ENCODE assay signal across 11 mouse cellular contexts in the genomic region with DNA sequence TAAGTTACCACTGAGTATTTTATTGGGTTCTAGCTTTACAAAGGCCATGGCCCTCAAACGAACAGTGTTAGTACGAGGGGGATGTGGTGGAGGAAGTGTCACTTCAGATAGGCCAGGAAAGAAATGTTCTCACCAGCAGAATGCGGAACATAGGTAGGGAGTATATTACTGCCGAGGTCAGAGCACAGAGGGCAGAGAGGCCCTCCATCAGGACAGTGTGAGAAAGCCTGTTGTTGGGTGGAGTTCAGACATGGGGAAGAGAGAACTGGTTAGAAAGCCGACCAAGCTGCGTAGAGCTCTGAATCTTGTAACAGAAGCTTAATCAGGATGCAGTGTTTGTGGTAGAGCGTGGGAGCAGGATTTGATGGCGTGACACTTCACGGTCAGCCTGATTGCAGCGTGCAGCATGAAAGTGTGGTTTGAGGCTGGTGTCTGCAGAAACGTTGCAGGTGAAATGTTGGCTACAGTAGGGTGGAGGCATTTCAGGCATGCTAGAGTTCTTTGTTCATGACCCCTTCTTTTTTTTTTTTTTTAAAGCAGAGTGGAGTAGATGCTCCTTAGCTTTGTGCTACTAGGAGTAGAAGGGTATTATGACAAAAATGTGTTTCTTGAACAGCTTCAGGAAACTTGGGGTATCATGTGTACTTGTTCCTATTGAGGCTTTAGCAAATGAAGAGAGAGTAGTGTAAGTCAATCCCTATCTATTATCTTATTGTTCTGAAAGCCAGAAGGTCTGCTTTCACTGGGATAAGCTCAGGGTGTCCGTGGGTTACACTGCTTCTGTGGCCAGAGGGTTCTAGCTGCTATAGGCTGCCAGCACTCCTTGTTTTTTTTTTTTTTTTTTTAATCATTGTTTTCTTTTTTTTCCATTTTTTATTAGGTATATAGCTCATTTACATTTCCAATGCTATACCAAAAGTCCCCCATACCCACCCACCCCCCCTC.
A peak's percentile ranks its signal among the peaks of the same experiment; 100 is the strongest.
DNase-seq lines count a peak whose midpoint lies in the region; ATAC-seq and TF ChIP-seq lines count a peak whose summit lies in the region.
"Had no signal": no experiment of that assay in that cellular context is flagged by ENCODE, and none has a peak within 500 bp of the region (broad histone marks: within the 10 kb centered on the region; RNA-seq: fewer than 3 reads in every experiment).

No protein-coding gene starts in this region.

- peaks cover 8% of the 10 kb centered on the region for H3K4me1 ChIP-seq in kidney, postnatal 0 days (replicated peaks; ENCODE audit: insufficient read depth, low read length)

- H3K9me3 ChIP-seq in kidney, postnatal 0 days (replicated peaks; ENCODE audit: low read length) = no peaks in the 10 kb centered on the region
- H3K9me3 ChIP-seq: midbrain, embryonic 10.5 days had no signal

- H3K36me3 ChIP-seq in kidney, postnatal 0 days (ENCODE audit: insufficient read depth, low read length) = no peaks in the 10 kb centered on the region
- H3K36me3 ChIP-seq: midbrain, embryonic 10.5 days had no signal

- H3K27ac ChIP-seq in kidney, postnatal 0 days = 0 out of 2 replicates have a peak overlapping the region, but pooled peaks have one; percentile 26
- H3K27ac ChIP-seq: midbrain, embryonic 10.5 days had no signal

- TF ChIP-seq CTCF in kidney, postnatal 0 days (IDR thresholded peaks at IDR 0.05; ENCODE audit: low read depth) = no peak

- peak; percentile 66 for DNase-seq in kidney, postnatal 0 days (ENCODE audit: low spot score)
- DNase-seq in kidney, postnatal 14 days = no peak
- no peak for DNase-seq in Muller cell, postnatal 12 days (ENCODE audit: inconsistent ontology term)
- no peak for DNase-seq in urinary bladder, adult 2 months (ENCODE audit: low spot score)
- no peak for DNase-seq in ovary, postnatal 14 days (ENCODE audit: low spot score)
- DNase-seq: cerebellum, adult 11-12 months; thymus, postnatal 25 days had no signal

- H3K4me2 ChIP-seq in kidney, postnatal 0 days (ENCODE audit: low read length) = peak overlapping the region; percentile 14; the same call in 1 of the 2 replicates

- 33% methylated on average over 12 of the region's 12 CpGs for WGBS in kidney, postnatal 0 days

- H3K9ac ChIP-seq in kidney, postnatal 0 days (ENCODE audit: low read depth, low read length) = no peak overlapping the region

- ATAC-seq in kidney, postnatal 0 days (replicated peaks; ENCODE audit: low FRiP score, low read depth) = no peak
- ATAC-seq in CD4-positive, CD25-positive, alpha-beta regulatory T cell, adult 4 months = peak; percentile 43
- ATAC-seq in erythroid progenitor cell, adult 5-6 weeks (replicated peaks; ENCODE audit: low FRiP score, poor library complexity, severe bottlenecking) = 0 out of 2 replicates have a peak, but pooled peaks have one; percentile 30
- ATAC-seq in megakaryocyte-erythroid progenitor cell, adult 5-6 weeks (replicated peaks; ENCODE audit: low FRiP score, low TSS enrichment, poor library complexity, severe bottlenecking) = peak; percentile 55

- H3K27me3 ChIP-seq in kidney, postnatal 0 days (ENCODE audit: insufficient read depth, low read length) = no peaks in the 10 kb centered on the region

- no peak overlapping the region for H3K4me3 ChIP-seq in kidney, postnatal 0 days (replicated peaks; ENCODE audit: low read depth, low read length)
- H3K4me3 ChIP-seq: midbrain, embryonic 10.5 days had no signal
